ENCODE assay signal across 10 mouse cellular contexts in the genomic region with DNA sequence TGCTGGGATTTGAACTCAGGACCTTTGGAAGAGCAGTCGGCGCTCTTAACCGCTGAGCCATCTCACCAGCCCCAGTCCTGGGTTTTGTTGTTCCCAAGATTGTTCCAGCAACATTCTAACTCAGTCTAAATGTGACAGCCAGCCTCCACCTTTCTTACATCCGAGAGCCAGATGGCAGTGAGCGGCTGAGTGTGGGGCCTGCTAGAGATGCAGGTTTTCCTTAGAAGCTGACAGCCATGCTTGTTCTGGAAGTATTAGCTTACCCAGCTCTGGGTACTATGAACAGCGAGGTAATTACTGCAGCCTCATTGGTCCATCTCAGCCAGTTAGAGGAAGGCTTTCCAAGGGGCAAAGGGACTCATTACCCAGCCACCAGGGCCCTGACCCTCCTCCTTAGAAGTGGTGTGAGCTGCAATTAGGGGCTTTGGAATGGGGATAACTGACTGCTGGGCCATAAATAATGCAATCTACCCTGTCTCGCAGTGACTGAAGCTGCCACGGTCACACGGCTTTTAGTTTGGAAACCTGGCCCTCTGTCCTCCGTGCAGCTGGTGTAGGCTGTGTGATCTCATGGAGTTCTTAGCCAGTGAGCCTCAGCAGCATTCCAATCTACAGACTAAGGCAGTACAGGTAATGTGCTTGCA. TPM values are rescaled to one million over a fixed set of nuclear protein-coding genes. Genes with fewer than 3 reads are reported as not detected.
DNase-seq lines count a peak whose midpoint lies in the region; ATAC-seq and TF ChIP-seq lines count a peak whose summit lies in the region.
"Had no signal": no experiment of that assay in that cellular context is flagged by ENCODE, and none has a peak within 500 bp of the region (broad histone marks: within the 10 kb centered on the region; RNA-seq: fewer than 3 reads in every experiment).

No protein-coding gene starts in this region.

- no peak overlapping the region for H3K4me3 ChIP-seq in heart, embryonic 13.5 days
- no peak overlapping the region for H3K4me3 ChIP-seq in heart, postnatal 0 days (ENCODE audit: low read depth, low read length)
- H3K4me3 ChIP-seq in midbrain, embryonic 11.5 days (ENCODE audit: low read depth, low read length) = no peak overlapping the region
- H3K4me3 ChIP-seq in liver, embryonic 12.5 days = no peak overlapping the region
- H3K4me3 ChIP-seq in kidney, adult 2 months (ENCODE audit: insufficient read depth, low read depth, low read length) = no peak overlapping the region

- H3K27ac ChIP-seq in heart, embryonic 13.5 days (replicated peaks) = peak overlapping the region; percentile 29; the same call in 1 of the 2 replicates
- peak overlapping the region; percentile 89 for H3K27ac ChIP-seq in heart, postnatal 0 days (ENCODE audit: low read depth)
- H3K27ac ChIP-seq in midbrain, embryonic 11.5 days (ENCODE audit: low read depth, low read length) = 0 out of 2 replicates have a peak overlapping the region, but pooled peaks have one; percentile 6
- H3K27ac ChIP-seq in liver, embryonic 12.5 days = no peak overlapping the region
- H3K27ac ChIP-seq in kidney, adult 2 months (ENCODE audit: insufficient read depth, low read depth, low read length) = no peak overlapping the region

- no peak for TF ChIP-seq EP300 in heart, postnatal 0 days (IDR thresholded peaks at IDR 0.05; ENCODE audit: low read depth)

- DNase-seq in heart, adult 8-10 months (ENCODE audit: low spot score) = no peak
- peak; percentile 72 for DNase-seq in embryo, embryonic 10.5 days (ENCODE audit: low spot score)
- DNase-seq in heart, postnatal 0 days (ENCODE audit: low spot score) = no peak
- DNase-seq in midbrain, embryonic 11.5 days (ENCODE audit: low spot score, missing footprints) = no peak
- DNase-seq in yolk sac, embryonic 10.5 days (ENCODE audit: low spot score) = no peak
- DNase-seq in kidney, adult 2 months = no peak
- DNase-seq: adrenal gland, postnatal 25 days had no signal

- TF ChIP-seq POLR2A in kidney, adult 2 months (IDR thresholded peaks at IDR 0.05; ENCODE audit: low read depth, low read length) = no peak

- no peak for TF ChIP-seq CTCF in heart, postnatal 0 days (IDR thresholded peaks at IDR 0.05; ENCODE audit: low read depth)
- no peak for TF ChIP-seq CTCF in kidney, adult 2 months (conservative IDR thresholded peaks at IDR 0.05; ENCODE audit: insufficient read depth, insufficient read length, low read depth, low read length)

- no peaks in the 10 kb centered on the region for H3K27me3 ChIP-seq in heart, embryonic 13.5 days (replicated peaks)
- no peaks in the 10 kb centered on the region for H3K27me3 ChIP-seq in heart, postnatal 0 days (ENCODE audit: control insufficient read depth, insufficient read depth, low read length)
- H3K27me3 ChIP-seq in midbrain, embryonic 11.5 days (ENCODE audit: control insufficient read depth, insufficient read depth, low read length) = no peaks in the 10 kb centered on the region
- no peaks in the 10 kb centered on the region for H3K27me3 ChIP-seq in liver, embryonic 12.5 days (replicated peaks)
- H3K27me3 ChIP-seq in kidney, adult 2 months (replicated peaks; ENCODE audit: control insufficient read depth, insufficient read depth, low read length) = no peaks in the 10 kb centered on the region
- H3K27me3 ChIP-seq: CH12.LX had no signal

- H3K9me3 ChIP-seq in heart, embryonic 13.5 days = no peaks in the 10 kb centered on the region
- no peaks in the 10 kb centered on the region for H3K9me3 ChIP-seq in heart, postnatal 0 days (replicated peaks; ENCODE audit: control insufficient read depth, low read length)
- H3K9me3 ChIP-seq in midbrain, embryonic 11.5 days (ENCODE audit: control insufficient read depth, low read length) = no peaks in the 10 kb centered on the region
- no peaks in the 10 kb centered on the region for H3K9me3 ChIP-seq in liver, embryonic 12.5 days (replicated peaks)

- H3K36me3 ChIP-seq in heart, embryonic 13.5 days = peaks cover 30% of the 10 kb centered on the region
- H3K36me3 ChIP-seq in heart, postnatal 0 days (replicated peaks; ENCODE audit: control insufficient read depth, insufficient read depth, low read length) = 0 out of 2 replicates have a peak, but pooled peaks cover 4% of the 10 kb centered on the region
- peaks cover 4% of the 10 kb centered on the region; the same call in 1 of the 2 replicates for H3K36me3 ChIP-seq in midbrain, embryonic 11.5 days (ENCODE audit: control insufficient read depth, insufficient read depth, low read length)
- H3K36me3 ChIP-seq in liver, embryonic 12.5 days = peaks cover 10% of the 10 kb centered on the region
- no peaks in the 10 kb centered on the region for H3K36me3 ChIP-seq in kidney, adult 2 months (ENCODE audit: control insufficient read depth, insufficient read depth, low read length)

- H3K4me1 ChIP-seq in heart, embryonic 13.5 days = peaks cover 62% of the 10 kb centered on the region
- peaks cover 47% of the 10 kb centered on the region for H3K4me1 ChIP-seq in heart, postnatal 0 days (ENCODE audit: control insufficient read depth, insufficient read depth)
- H3K4me1 ChIP-seq in midbrain, embryonic 11.5 days (ENCODE audit: control insufficient read depth, insufficient read depth, low read length) = peaks cover 22% of the 10 kb centered on the region
- peaks cover 44% of the 10 kb centered on the region for H3K4me1 ChIP-seq in liver, embryonic 12.5 days
- peaks cover 18% of the 10 kb centered on the region for H3K4me1 ChIP-seq in kidney, adult 2 months (ENCODE audit: control insufficient read depth, insufficient read depth, low read length)

- 79% methylated on average over 10 of the region's 10 CpGs for WGBS in heart, embryonic 13.5 days
- 72% methylated on average over 10 of the region's 10 CpGs for WGBS in heart, postnatal 0 days
- WGBS in midbrain, embryonic 11.5 days = 73% methylated on average over 10 of the region's 10 CpGs
- WGBS in liver, embryonic 12.5 days (ENCODE audit: insufficient replicate concordance) = 81% methylated on average over 10 of the region's 10 CpGs
- 78% methylated on average over 10 of the region's 10 CpGs for WGBS in kidney, adult 2 months

- H3K4me2 ChIP-seq in heart, embryonic 13.5 days = no peak overlapping the region
- no peak overlapping the region for H3K4me2 ChIP-seq in heart, postnatal 0 days (ENCODE audit: low read depth, low read length)
- no peak overlapping the region for H3K4me2 ChIP-seq in midbrain, embryonic 11.5 days
- no peak overlapping the region for H3K4me2 ChIP-seq in liver, embryonic 12.5 days

- no peak for ATAC-seq in heart, embryonic 13.5 days (ENCODE audit: extremely low read depth, insufficient number of reproducible peaks, low FRiP score, low TSS enrichment)
- no peak for ATAC-seq in heart, postnatal 0 days (ENCODE audit: insufficient read depth, low read depth)
- peak; percentile 54 for ATAC-seq in midbrain, embryonic 11.5 days (ENCODE audit: low FRiP score)
- ATAC-seq in liver, embryonic 12.5 days = no peak

- peak overlapping the region; percentile 64 for H3K9ac ChIP-seq in heart, embryonic 13.5 days
- H3K9ac ChIP-seq in heart, postnatal 0 days (replicated peaks; ENCODE audit: low read depth, low read length) = 0 out of 2 replicates have a peak overlapping the region, but pooled peaks have one; percentile 15
- H3K9ac ChIP-seq in midbrain, embryonic 11.5 days (ENCODE audit: low read length) = no peak overlapping the region
- no peak overlapping the region for H3K9ac ChIP-seq in liver, embryonic 12.5 days

RNA-seq across cellular contexts. Expression of gene Trak1, which starts 22.1 kb away (rescaled TPM):
- 30.4 and 32.2 TPM in 2 replicates for polyA plus RNA-seq in heart, embryonic 13.5 days (2015; fragmentation: Nextera tagmentation; extraction: Ambion mirVana)
- 100 to 1,000 TPM; 294 to 334 (median 302) TPM for total RNA-seq in heart, adult 8-10 months (2022)
- total RNA-seq in heart, postnatal 0 days (2014; rRNA removed; ENCODE audit: low replicate concordance) = 113 and 120 TPM in 2 replicates
- polyA plus RNA-seq in heart, postnatal 0 days (2015; fragmentation: Nextera tagmentation; extraction: Ambion mirVana) = 53.5 and 59.3 TPM in 2 replicates
- 19.2 and 20.5 TPM in 2 replicates for polyA plus RNA-seq in midbrain, embryonic 11.5 days (2014; fragmentation: Nextera tagmentation; extraction: Ambion mirVana)
- 10.3 and 11.0 TPM in 2 replicates for polyA plus RNA-seq in liver, embryonic 12.5 days (2016; fragmentation: Nextera tagmentation; extraction: Ambion mirVana)
- polyA plus RNA-seq in kidney, adult 2 months (2012; rRNA removed) = 65.1 and 65.2 TPM in 2 replicates

RNA-seq across cellular contexts. Expression of gene Ulk4, which starts 42.4 kb away (rescaled TPM):
- 95.9 and 112 TPM in 2 replicates for polyA plus RNA-seq in heart, embryonic 13.5 days (2015; fragmentation: Nextera tagmentation; extraction: Ambion mirVana)
- total RNA-seq in heart, adult 8-10 months (2022) = under 1 TPM; 0.14 to 0.41 (median 0.30) TPM
- 1.3 and 1.5 TPM in 2 replicates for total RNA-seq in heart, postnatal 0 days (2014; rRNA removed; ENCODE audit: low replicate concordance)
- 64.3 and 66.7 TPM in 2 replicates for polyA plus RNA-seq in heart, postnatal 0 days (2015; fragmentation: Nextera tagmentation; extraction: Ambion mirVana)
- polyA plus RNA-seq in midbrain, embryonic 11.5 days (2014; fragmentation: Nextera tagmentation; extraction: Ambion mirVana) = 210 and 216 TPM in 2 replicates
- 50.8 and 52.6 TPM in 2 replicates for polyA plus RNA-seq in liver, embryonic 12.5 days (2016; fragmentation: Nextera tagmentation; extraction: Ambion mirVana)
- polyA plus RNA-seq in kidney, adult 2 months (2012; rRNA removed) = 1.9 and 4.8 TPM in 2 replicates

Comparison
In these comparisons a context has a peak if more than half of its experiments do, and no peak if none do; other contexts are left out.
1. H3K27ac ChIP-seq: peak in heart, embryonic 13.5 days (single experiment), heart, postnatal 0 days (single experiment) and midbrain, embryonic 11.5 days (single experiment); none in liver, embryonic 12.5 days (single experiment) and kidney, adult 2 months (single experiment).
2. H3K9ac ChIP-seq: peak in heart, embryonic 13.5 days (single experiment) and heart, postnatal 0 days (single experiment); none in midbrain, embryonic 11.5 days (single experiment) and liver, embryonic 12.5 days (single experiment).